Mouse (Mus musculus) left cerebral cortex, postnatal 10 days (tissue): ENCODE results near the gene Aifm3. TPM values are rescaled to one million over a fixed set of nuclear protein-coding genes. Genes with fewer than 3 reads are reported as not detected.
"Not testable (repeated sequence)": the region's sequence is repeated elsewhere in the genome, so short reads cannot be mapped to it uniquely, and the experiment has no call there.

Experiments used
- DNase-seq, 2 experiments: peaks; one replicate each; pipeline ENCODE4 v3.0.0; 2021 to 2022; ENCODE audit warnings: low spot score in 2 of 2, mixed read lengths in 1 of 2; ENCODE audit errors: extremely low spot score in 1 of 2
- intact Hi-C: fragments of 180-260 bp; cut with DNase I; formaldehyde crosslinking; loops from one replicate; pipeline ENCODE4 v1.15.1; 2025
- total RNA-seq, 2 experiments: library from RNA; stranded (reverse); gene quantifications; 2 replicates each; pipeline ENCODE4 v1.2.3; 2021

Aifm3 gene
- total RNA-seq, 2 experiments from 2014 or later, result 24.4 to 27.2 TPM

DNA sequence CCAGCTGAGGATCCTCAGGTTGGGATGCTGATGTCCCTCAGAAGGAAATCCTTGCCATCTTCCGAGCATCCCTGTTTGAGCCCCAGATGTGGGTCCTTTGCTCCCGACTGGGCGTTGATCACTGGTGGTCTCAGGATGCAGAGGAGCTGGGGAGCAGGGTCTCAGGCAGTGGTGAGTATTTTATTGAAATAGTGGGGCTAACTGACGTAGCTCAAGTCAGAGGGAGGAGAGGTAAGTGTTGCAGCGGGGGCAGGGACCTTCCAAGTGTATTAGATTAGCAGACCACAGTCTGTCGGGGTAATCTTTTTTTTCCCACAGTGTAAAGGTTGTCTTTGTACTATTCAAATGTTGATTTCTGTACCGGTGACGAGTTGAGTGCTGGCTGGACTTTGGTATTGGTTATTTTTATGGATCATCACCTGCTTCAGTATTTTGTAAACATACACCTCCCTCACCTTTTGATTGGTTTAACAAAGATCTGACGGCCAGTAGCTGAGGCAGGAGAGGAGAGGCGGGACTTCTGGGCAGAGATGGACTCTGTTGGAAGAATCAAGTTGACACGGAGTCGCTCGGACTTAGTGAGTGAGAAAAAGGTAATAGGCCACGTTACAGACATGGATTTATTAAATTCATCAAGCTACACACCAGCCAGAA is 43.4 kb downstream of the Aifm3 start:
- intact Hi-C loops, result no loop called here
- DNase-seq, result no peak

DNA sequence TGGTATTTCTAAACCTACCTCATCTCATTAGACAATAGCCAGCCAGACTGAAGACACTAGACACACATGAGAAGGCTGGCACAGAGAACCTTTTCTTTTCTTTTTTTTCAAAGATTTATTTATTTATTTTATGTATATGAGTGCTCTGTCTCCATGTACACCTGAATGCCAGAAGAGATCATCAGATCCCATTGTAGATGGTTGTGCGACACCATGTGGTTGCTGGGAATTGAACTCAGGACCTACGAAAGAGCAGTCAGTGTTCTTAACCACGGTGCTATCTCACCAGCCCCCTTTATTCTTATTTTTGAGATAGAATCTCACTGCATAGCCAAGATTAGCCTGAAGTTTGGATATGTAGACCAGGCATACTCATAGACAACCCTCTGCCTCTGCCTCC is 47.2 kb downstream of the Aifm3 start:
- no peak for DNase-seq
- intact Hi-C loops, result no loop called here

DNA sequence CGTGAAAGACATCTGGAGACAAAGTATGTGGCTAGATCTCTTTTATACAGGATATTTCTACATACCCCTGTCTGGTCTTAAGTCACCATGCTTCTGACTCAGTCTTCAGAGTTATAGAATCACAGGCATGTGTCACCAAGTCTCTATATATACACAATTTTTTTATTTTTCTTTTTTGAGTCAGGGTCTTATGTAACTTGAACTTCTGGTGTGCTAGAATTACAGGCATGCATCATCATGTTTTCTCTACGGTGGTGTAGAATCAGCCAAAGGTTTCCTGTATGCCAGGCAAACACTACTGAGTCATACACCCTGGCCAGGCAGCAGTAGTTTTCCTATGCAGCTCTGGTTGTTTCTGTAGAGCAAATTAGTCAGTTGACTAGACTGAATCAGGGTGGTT is 53.2 kb downstream of the Aifm3 start:
- DNase-seq, result no peak
- intact Hi-C loops, result no loop called here

DNA sequence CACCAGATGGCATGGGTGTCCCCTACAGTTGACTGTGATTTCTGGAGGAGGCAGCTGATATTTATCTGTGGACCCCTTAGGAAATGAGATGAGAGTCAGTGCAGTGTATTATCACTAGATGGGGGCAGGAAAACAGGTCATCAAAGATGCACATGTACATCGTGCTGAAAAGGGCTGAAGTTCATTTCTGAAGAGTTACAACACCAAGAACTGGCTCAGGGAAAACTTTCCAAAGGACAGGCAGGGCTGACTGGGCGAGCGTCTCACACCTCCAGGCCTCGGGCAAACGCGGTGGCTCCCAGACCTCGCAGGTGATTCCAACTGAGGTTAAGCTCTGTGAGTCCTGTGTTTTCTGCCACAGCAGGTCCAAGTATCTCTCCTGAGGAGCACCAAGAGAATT is 63.4 kb downstream of the Aifm3 start:
- intact Hi-C loops, result no loop called here
- DNase-seq, result no peak

DNA sequence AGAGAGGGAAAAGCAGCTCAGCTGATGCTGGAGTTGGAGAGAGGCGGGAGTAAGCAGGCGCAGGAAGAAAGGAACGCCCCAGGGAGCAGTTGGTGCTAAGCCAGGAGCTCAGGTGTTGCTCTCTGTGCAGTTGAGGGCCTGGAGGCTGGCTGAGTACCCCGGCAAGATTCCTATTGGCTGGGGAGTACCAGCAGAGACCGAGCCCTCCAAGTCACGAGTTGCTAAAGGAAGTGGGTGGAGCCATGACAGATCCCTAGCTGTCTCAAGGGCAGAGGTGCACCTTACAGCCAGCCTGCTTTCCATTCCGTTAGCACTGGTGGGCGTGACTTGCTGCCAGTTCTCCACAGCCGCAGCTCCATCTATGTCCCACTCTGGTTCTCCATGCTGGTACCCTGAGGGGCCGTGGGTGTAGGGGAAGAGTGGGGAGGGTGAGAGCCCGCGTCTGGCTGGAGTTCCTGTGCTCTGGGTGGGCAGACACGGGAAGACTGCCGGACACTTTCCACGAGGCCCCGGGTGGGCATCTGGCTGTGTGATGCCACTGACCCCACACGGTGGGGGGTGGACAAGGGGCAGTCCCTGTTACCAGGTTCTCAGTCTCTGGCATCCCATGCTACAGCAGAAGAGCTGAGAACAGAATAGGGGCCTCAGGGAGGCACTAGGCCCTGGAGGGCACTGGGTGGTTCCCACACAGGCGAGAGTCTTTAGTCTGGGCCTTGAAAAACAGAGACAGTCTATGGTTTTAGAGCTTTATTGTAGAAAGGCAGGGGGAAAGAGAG is 64.7 kb downstream of the Aifm3 start:
- no peak for DNase-seq

GRCm38 (mm10) chr16:17554702-17555101 is 65.3 kb downstream of the Aifm3 start:
- intact Hi-C loops, result loop anchor here (5.0 kb wide), 2 partner anchors 63 to 258 kb away; partner anchors contain the start of gene Smpd4
- not testable (repeated sequence) for DNase-seq

More for the DNA sequence above, 64.7 kb downstream of the Aifm3 start:
- intact Hi-C loops, result no loop called here

DNA sequence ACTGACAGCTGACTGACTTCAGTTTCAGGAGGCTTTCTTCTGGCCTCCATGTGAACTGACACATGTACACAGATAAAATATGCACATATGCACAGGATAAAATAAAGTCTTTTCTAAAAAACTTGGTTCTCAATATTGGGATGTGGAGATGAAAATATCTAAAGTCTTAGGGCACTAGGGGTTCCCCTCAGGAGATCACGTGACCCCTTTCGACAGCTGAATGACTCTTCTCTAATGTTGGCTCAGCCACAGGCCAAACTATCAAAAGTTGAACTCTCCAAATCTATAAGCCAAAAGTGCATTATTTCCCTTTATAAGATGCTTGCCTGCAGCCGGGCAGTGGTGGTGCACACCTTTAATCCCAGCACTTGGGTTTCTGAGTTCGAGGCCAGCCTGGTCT is 66.8 kb downstream of the Aifm3 start:
- intact Hi-C loops, result loop anchor here (5.0 kb wide), 2 partner anchors 61 to 256 kb away; partner anchors contain the start of gene Smpd4
- no peak for DNase-seq

GRCm38 (mm10) chr16:17556907-17557306 is 67.5 kb downstream of the Aifm3 start:
- no peak for DNase-seq
- intact Hi-C loops, result loop anchor here (5.0 kb wide), 2 partner anchors 60 to 255 kb away; partner anchors contain the start of gene Smpd4

Other genes with a start within 250 kb of the Aifm3 start
- 100 to 1,000 TPM; 121 to 123 TPM for gene Tmem191c, start 213.5 kb upstream of the Aifm3 start, total RNA-seq
- gene Serpind1, start 158.2 kb upstream of the Aifm3 start, total RNA-seq, result 1 to 10 TPM; 1.9 to 2.0 TPM
- gene Snap29, start 83.6 kb upstream of the Aifm3 start, total RNA-seq, result 10 to 100 TPM; 28.5 to 30.9 TPM
- 100 to 1,000 TPM; 198 to 199 TPM for gene Pi4ka, start 83.3 kb upstream of the Aifm3 start, total RNA-seq
- gene Crkl, start 37.6 kb upstream of the Aifm3 start, total RNA-seq, result 10 to 100 TPM; 28.0 to 28.3 TPM
- 100 to 1,000 TPM; 162 to 169 TPM for gene Lztr1, start 19.1 kb downstream of the Aifm3 start, total RNA-seq
- 10 to 100 TPM; 33.2 to 34.8 TPM for gene Thap7, start 41.5 kb downstream of the Aifm3 start, total RNA-seq
- under 1 TPM; 0.26 to 0.34 TPM for gene Lrrc74b, start 71.6 kb downstream of the Aifm3 start, total RNA-seq
- gene P2rx6, start 72.3 kb downstream of the Aifm3 start, total RNA-seq, result under 1 TPM; 0.16 to 0.24 TPM
- 10 to 100 TPM; 68.2 to 71.1 TPM for gene Slc7a4, start 93.6 kb downstream of the Aifm3 start, total RNA-seq
- 10 to 100 TPM; 47.7 to 50.1 TPM for gene Smpd4, start 129.7 kb downstream of the Aifm3 start, total RNA-seq
- 10 to 100 TPM; 30.3 to 32.3 TPM for gene Ccdc74a, start 156.9 kb downstream of the Aifm3 start, total RNA-seq
- 10 to 100 TPM; 65.0 to 70.2 TPM for gene Med15, start 243.3 kb downstream of the Aifm3 start, total RNA-seq